Mouse (Mus musculus): ENCODE data around the gene Carmil1. TPM values are rescaled to one million over a fixed set of nuclear protein-coding genes. Genes with fewer than 3 reads are reported as not detected.

Carmil1 gene
- 7.2 and 9.6 TPM in 2 replicates for total RNA-seq (2015)
- 11.7 and 16.9 TPM in 2 replicates for total RNA-seq (2017)

- peak; percentile 79 for ATAC-seq (ENCODE audit: poor library complexity, severe bottlenecking)
These were observed at the start of gene Carmil1 for GRCm38 (mm10) chr13:24280439-24281431. Carmil1 (minus strand) TSS chr13:24280795.

GRCm38 (mm10) chr13:24330128-24330527 lies 49.5 kb upstream of the Carmil1 start:
- ATAC-seq (ENCODE audit: poor library complexity, severe bottlenecking) = no peak

- ATAC-seq (ENCODE audit: poor library complexity, severe bottlenecking) = no peak
These were observed 47.6 kb upstream of the Carmil1 start for GRCm38 (mm10) chr13:24328036-24328817.

DNA sequence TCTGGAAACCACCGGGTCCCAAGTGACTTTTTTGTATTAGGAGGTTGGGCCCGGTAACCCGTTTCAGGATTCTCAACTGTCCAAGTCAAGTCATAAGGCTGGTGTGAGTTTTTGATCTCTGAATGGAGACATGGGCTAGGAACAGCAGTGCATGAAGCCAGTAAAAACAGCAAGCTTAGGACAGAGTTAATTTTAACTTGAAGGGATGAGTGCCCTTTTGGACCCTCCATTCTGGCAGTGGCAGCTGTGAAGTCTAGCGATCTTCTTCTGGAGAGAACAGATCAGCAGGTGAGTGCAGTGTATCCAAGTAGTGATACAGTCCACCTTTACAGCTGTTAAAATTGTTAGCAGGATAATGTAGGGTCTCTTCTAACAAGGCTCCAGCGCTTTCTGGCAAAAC lies 46.6 kb upstream of the Carmil1 start, which contains the start of gene Cmah:
Cmah (plus strand) TSS at position 204 of the 400 bp plus-strand sequence.
- ATAC-seq (ENCODE audit: poor library complexity, severe bottlenecking) = no peak

DNA sequence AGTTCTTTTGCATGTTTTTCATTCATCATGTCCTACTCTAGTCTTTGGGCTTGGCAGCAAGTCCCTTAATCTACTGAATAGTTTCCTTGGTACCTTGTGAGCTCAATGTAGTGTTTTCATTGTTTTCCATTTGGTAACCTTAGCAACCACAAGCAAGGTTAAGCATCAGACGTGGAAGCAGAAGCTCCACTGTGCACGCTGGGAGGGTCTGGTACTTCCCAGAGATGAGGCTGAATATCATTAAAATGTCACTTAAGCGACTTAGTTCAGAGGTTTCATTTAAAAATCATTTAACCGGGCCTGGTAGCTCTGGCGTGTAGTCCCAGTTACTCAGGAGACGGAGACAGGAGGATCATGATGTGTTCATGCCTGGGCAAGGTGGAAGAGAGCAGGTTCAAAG lies 40.7 kb upstream of the Carmil1 start:
- ATAC-seq (ENCODE audit: poor library complexity, severe bottlenecking) = no peak

DNA sequence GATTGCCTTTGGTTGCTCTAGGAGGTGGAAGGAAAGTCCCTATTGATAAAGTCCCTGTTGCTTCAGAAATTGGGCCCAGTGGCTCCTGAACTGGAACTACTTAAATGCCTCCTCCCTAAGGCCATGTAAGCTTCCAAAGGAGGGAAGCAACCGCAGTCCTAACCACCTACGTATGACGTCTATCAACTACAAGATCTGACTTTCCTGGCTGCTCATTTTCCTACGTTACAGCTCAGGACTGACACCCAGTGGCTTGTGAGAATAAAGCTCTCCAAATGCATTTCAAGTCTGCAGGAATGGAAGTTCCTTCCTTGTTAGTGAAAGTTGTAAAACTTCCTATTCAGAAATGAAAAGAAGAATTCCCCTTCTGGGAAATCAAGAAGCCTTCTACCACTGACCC lies 38.0 kb upstream of the Carmil1 start:
- peak; percentile 35; the same call in 1 of the 2 replicates for ATAC-seq (ENCODE audit: poor library complexity, severe bottlenecking)

- ATAC-seq (ENCODE audit: poor library complexity, severe bottlenecking) = no peak
These were observed 36.0 kb upstream of the Carmil1 start for GRCm38 (mm10) chr13:24316563-24316962.

- no peak for ATAC-seq (ENCODE audit: poor library complexity, severe bottlenecking)
These were observed 30.7 kb upstream of the Carmil1 start for GRCm38 (mm10) chr13:24311011-24311940.

- ATAC-seq (ENCODE audit: poor library complexity, severe bottlenecking) = no peak
These were observed 25.7 kb upstream of the Carmil1 start for GRCm38 (mm10) chr13:24306248-24306647.

- ATAC-seq (ENCODE audit: poor library complexity, severe bottlenecking) = no peak
These were observed 24.9 kb upstream of the Carmil1 start for GRCm38 (mm10) chr13:24305486-24305885.

DNA sequence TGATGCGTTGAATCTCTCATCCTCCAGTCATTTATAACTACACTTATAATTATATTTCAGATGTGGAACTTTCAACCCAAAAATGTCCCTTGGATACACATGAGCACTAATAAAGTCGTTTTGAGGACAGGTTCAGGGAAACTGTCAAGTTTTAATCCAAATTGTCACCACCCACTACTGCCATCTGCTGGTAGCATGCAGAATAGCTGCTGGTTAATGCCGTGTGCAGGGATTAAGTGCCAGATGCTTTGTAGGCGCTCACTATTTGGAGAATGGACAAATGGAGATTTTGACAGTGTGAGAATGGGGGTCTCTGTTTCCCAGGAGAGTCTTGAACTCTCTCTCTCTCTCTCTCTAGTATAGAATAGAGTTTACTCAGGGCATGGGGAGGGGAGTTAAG lies 16.7 kb upstream of the Carmil1 start:
- ATAC-seq (ENCODE audit: poor library complexity, severe bottlenecking) = peak; percentile 57; the same call in 1 of the 2 replicates

DNA sequence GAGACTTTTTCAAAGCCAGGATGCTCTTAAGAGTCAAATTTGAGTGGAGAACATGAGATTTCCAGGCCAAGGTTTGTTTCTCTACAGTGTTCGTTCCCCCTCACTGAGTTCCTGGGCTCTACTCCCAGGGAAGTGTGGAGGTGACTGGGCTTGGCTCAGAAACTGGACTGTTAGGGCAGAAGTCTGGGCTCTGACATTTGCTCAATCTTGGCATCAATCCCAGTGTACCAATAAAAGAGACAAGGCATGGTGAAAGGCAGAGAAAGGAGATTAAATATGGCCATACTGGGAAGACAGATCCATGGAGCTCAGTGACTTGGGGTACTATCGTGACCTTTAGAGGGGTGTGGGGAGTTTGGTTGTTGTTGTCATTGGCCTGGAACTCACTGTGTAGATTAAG lies 6.8 kb upstream of the Carmil1 start:
- no peak for ATAC-seq (ENCODE audit: poor library complexity, severe bottlenecking)

DNA sequence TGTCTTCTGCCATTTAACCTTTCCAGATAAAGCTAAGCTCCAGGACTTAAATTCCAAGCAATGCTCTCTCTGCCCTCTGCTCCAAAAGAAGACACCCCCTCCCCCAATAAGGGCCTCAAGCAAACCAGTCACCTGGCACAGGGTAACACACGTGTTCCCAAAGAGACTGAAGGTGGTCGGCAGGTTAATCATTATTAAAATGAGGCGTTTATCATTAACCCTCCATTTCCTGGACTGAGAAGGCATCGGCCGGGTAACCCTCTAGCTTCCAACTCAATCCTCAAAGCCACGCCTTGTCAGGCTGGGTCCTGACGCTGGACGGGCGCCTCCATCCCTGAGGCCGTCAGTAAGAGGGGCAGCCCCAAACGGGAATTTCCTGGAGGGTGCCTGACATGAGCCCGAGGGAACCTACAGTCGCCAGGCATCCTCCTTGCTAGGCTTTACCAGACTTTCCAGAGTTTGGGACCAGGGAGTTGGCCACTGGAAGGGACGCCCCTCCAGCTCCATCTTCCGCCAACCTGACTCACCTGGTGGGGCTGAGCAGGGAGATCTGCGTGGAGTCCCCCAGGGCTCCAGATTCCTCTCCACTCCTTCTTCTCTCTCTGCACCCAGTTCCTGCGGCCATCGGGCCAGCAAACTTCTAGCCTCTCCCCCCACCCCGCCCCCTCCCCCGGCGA lies 695 bp downstream of the Carmil1 start:
- ATAC-seq (ENCODE audit: poor library complexity, severe bottlenecking) = no peak

- no peak for ATAC-seq (ENCODE audit: poor library complexity, severe bottlenecking)
These were observed 1.2 kb downstream of the Carmil1 start for GRCm38 (mm10) chr13:24279407-24279761.

DNA sequence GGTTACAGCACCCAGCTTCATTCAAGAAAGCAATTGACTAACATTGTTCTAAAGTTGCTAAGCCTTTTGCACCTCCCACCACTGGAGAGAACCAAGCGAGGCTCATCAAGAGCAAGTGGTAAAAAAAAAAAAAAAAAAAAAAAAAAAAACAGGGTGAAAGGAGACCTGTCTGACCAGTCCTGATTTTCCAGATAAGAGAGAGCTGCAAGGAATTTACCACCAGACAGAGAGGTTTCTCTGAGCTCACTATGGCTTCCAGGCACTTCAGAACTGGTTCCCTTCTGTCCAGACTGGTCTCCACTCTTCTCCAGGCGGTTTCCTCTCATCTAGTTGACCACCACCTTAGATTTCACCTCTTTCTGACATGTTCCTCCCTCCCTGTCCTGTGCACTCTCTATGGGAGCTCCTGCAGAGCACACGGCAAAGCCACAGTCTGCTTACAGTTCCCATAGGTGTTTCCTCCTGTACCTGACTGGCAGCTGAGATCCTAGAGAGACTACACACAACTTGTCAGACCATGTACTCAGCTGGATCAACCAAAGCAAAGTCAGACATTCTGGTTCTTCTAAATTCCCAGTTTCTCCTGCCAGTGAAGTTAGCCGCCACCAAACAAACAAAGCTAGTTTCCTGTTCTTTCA lies 7.7 kb downstream of the Carmil1 start:
- ATAC-seq (ENCODE audit: poor library complexity, severe bottlenecking) = no peak

DNA sequence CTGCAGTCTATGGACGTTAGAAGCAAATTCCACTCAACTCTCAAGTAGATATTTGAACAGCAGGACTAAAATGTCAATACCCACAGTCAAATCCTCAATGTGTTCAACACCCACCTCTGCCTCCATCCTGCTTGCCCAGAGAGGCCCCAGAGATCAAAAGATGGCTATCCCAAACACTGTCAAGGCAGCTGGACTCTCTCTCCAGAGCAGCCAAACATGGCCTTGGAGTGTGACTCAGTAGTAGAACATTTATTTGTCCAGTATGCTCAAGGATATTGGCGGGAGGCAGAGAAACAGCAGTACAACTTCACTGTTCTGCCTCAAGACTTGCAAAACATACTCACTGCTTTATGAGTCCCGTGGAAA lies 11.5 kb downstream of the Carmil1 start:
- ATAC-seq (ENCODE audit: poor library complexity, severe bottlenecking) = no peak

DNA sequence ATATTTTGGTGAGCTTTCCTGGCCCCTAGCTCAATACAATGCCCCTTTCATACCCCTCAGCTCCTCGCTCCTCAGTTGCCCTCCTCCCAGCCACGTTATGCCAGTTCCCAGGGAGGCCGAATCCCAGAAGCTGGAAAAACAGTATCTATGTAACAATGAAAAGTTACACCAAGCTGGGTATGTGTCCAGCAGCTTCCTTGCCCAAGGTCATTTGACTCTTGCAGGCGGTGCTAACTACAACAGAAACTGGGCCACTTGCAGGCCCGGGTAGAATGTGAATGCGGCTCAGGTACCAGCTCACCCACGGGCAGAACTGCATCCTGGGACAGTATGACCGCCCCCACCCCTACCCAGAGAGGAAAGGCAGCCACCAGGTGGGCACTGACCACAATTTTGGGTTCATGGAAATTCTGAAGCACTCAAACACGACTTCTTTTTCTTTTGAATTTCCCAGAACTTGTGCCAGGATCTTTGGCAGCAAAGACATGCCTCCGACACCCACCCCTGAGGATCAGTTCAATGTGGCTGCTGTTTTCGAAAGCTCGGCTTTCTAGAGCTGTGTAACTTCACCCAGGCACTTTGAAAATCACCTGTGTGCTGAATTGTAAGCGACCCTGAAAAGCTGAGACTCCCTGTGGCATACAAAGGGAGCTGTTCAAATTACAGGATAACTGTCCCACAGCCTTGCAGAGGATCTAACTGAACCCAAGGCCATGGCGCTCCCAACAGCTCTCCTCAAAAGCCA lies 12.1 kb downstream of the Carmil1 start:
- ATAC-seq (ENCODE audit: poor library complexity, severe bottlenecking) = no peak

DNA sequence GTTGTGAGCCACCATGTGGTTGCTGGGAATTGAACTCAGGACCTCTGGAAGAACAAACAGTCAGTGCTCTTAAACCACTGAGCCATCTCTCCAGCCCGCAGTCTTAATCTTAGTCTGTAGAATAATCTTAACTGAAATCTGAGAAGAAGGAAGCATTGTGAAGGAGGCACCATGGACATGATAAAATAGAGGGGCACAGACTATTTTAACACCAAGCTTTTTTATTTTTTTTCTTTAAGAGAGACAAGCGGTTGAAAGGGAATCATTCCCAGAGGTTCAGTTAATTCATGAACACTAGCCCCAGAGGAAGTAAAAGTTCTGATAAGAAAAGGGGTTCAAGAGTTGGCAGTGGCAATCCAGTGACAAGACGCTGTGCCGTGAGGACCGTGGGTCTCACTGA lies 15.8 kb downstream of the Carmil1 start:
- ATAC-seq (ENCODE audit: poor library complexity, severe bottlenecking) = no peak

DNA sequence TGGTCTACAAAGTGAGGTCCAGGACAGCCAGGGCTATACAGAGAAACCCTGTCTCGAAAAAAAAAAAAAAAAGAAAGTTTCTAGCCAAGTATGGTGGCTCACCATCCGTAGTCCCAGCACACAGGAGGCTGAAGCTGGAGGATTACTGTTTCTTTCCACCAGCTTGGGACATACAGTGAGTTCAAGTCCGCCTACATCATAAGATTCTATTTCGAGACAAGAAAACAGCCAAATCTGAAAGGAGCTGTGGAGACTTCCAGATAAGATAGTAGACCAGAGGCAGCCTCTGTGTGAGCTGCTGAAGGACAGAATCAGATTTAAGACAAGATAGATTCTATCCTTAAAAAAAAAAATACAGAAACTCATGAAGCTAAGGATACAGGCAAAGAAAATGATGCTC lies 17.0 kb downstream of the Carmil1 start:
- ATAC-seq (ENCODE audit: poor library complexity, severe bottlenecking) = no peak

All from megakaryocyte, adult 5-6 weeks (primary cell).